ENCODE assay signal across 8 mouse cellular contexts in genomic region chr16:18686916-18687315, GRCm38 (mm10). TPM values are rescaled to one million over a fixed set of nuclear protein-coding genes. Genes with fewer than 3 reads are reported as not detected.
A peak's percentile ranks its signal among the peaks of the same experiment; 100 is the strongest.
DNase-seq lines count a peak whose midpoint lies in the region; ATAC-seq lines count a peak whose summit lies in the region.

No protein-coding gene starts in this region.

- H3K4me3 ChIP-seq in megakaryocyte, embryonic 14.5 days (replicated peaks), result peak overlapping the region; percentile 87

- H3K9me3 ChIP-seq in megakaryocyte, embryonic 14.5 days, result peaks cover under 1% of the 10 kb centered on the region

- ATAC-seq in common myeloid progenitor, adult 5-6 weeks (replicated peaks; ENCODE audit: low read depth, poor library complexity, severe bottlenecking), result peak; percentile 97
- ATAC-seq in inflammation-experienced regulatory T-cells, adult 6 months, result no peak

- peak; percentile 81 to 83 for DNase-seq in adrenal gland, adult 18-20 months (ENCODE audit: low spot score in 2 of 2)
- peak; percentile 85 for DNase-seq in gastrocnemius, postnatal 10 days
- peak; percentile 41 for DNase-seq in induced T-regulatory cell, adult 2 months (ENCODE audit: low read depth)
- peak; percentile 22 to 75 for DNase-seq in left cerebral cortex, adult 8-10 months (ENCODE audit: low spot score in 2 of 2)
- DNase-seq in right cerebral cortex, adult 2 months (ENCODE audit: low spot score in 2 of 2), result peak; percentile 48 to 60

- H3K36me3 ChIP-seq in megakaryocyte, embryonic 14.5 days (replicated peaks; ENCODE audit: low read length), result no peaks in the 10 kb centered on the region

- peaks cover 22% of the 10 kb centered on the region for H3K4me1 ChIP-seq in megakaryocyte, embryonic 14.5 days

- H3K27me3 ChIP-seq in megakaryocyte, embryonic 14.5 days (replicated peaks), result peaks cover 44% of the 10 kb centered on the region

RNA-seq across cellular contexts. Expression of gene Sept5, which starts 57.2 kb away (rescaled TPM):
- 10 to 100 TPM in 1 of 2 experiments, 1 to 10 TPM in 1; 7.9 to 10.7 TPM for total RNA-seq in adrenal gland, adult 18-20 months (2021)
- total RNA-seq in common myeloid progenitor, adult 5-6 weeks (2017), result 0.37 TPM in 1 of 2 replicates, not detected in the other
- total RNA-seq in gastrocnemius, postnatal 10 days (2021), result 10 to 100 TPM in 1 of 2 experiments, 1 to 10 TPM in 1; 7.9 to 15.7 TPM
- 100 to 1,000 TPM; 759 to 812 (median 777) TPM for total RNA-seq in left cerebral cortex, adult 8-10 months (2022)
- polyA plus RNA-seq in megakaryocyte, embryonic 14.5 days (2012; ENCODE audit: insufficient read depth, low replicate concordance), result 8.0 and 10.3 TPM in 2 replicates
- polyA plus RNA-seq in inflammation-experienced regulatory T-cells, adult 6 months (2017; shearing (Covaris generic)), result under 1 TPM; 0.72 to 0.78 (median 0.77) TPM

Comparison
In these comparisons a context has a peak if more than half of its experiments do, and no peak if none do; other contexts are left out.
1. RNA of gene Sept5, which starts 57.2 kb away (total RNA-seq): 759 to 812 TPM in left cerebral cortex, adult 8-10 months; 7.9 to 15.7 TPM in gastrocnemius, postnatal 10 days, 7.9 to 10.7 TPM in adrenal gland, adult 18-20 months and 0.37 TPM in common myeloid progenitor, adult 5-6 weeks; every median in the first group is over 10 times any median in the second.
2. Peak in every context shown above with its lines, with median percentiles within 50 percentile points of each other: DNase-seq.